Mouse (Mus musculus): ENCODE results near the gene Alkbh1. TPM values are rescaled to one million over a fixed set of nuclear protein-coding genes. Genes with fewer than 3 reads are reported as not detected.
"Not testable (repeated sequence)": the region's sequence is repeated elsewhere in the genome, so short reads cannot be mapped to it uniquely, and the experiment has no call there.

Gene Alkbh1
- polyA plus RNA-seq (2014; fragmentation: Nextera tagmentation; extraction: Ambion mirVana), result 35.0 and 42.9 TPM in 2 replicates

DNA sequence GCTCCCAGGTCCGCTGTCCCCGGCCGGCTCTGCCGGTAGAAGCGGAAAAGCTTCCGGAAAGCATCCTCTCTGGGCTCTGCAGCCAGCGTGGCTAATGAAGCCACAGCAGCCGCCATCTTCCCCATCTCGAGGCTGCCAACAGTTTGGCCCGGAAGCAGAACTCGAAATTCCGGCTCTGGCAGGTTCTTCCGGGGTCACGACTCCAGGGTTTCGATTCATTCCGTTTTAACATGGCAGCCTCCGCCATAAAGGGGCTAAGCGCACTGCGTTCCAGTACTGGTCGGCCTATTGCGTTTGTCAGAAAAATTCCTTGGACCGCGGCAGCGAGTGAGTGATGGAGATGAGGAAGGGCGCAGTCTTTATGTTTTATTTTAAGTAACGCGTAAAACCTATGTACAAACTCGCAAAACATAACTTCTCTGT, at the start of gene Alkbh1, which contains the start of gene Slirp:
Gene Alkbh1, minus strand, starts transcription at position 318 of the 423 bp plus-strand sequence.
Gene Slirp, plus strand, starts transcription at position 197 of the 423 bp plus-strand sequence.
- peaks cover 16% of the 10 kb centered on the region for H3K4me1 ChIP-seq (ENCODE audit: control insufficient read depth, insufficient read depth, low read length)
- peak within 1 kb of the TSS; percentile 83 for H3K27ac ChIP-seq (replicated peaks; ENCODE audit: low read depth, low read length)
- DNase-seq (peak; percentile 96), ATAC-seq (ENCODE audit: low FRiP score, low TSS enrichment) (peak; percentile 96)
- H3K9ac ChIP-seq (replicated peaks; ENCODE audit: low read length), result peak within 1 kb of the TSS; percentile 86
- H3K4me2 ChIP-seq (ENCODE audit: low read length), result peak within 1 kb of the TSS; percentile 94
- no peaks in the 10 kb centered on the region for H3K27me3 ChIP-seq (ENCODE audit: control insufficient read depth, insufficient read depth, low read length)
- peak within 1 kb of the TSS; percentile 100 for H3K4me3 ChIP-seq (replicated peaks; ENCODE audit: low read depth, low read length)
- H3K36me3 ChIP-seq (ENCODE audit: control insufficient read depth, insufficient read depth, low read length), result peaks cover 49% of the 10 kb centered on the region
- 0% methylated on average over 28 of the region's 28 CpGs for WGBS
- no peaks in the 10 kb centered on the region for H3K9me3 ChIP-seq (ENCODE audit: control insufficient read depth, low read length)

DNA sequence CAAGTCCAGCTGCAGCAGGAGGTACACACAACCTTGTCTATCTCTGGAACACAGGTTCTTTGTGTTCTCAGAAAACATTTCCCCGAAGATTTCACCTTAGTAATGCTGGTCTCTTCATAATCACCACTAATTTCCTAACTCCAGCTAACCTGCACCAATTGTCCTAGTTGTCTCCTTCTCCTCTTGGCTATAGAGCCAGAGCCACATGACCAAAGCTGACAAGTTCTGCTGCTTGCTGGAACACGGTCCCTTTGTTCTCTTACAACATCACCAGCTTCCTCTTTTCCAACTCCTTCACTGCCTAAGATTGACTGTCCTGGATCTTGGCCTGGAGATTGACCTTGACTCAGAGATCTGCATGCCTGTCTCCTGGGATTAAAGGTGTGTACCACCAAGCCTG, 44.9 kb upstream of the Alkbh1 start:
- H3K9ac ChIP-seq (replicated peaks; ENCODE audit: low read length); H3K27ac ChIP-seq (replicated peaks; ENCODE audit: low read depth, low read length); H3K9me3 ChIP-seq (ENCODE audit: control insufficient read depth, low read length); H3K4me1 ChIP-seq (ENCODE audit: control insufficient read depth, insufficient read depth, low read length); H3K4me2 ChIP-seq (ENCODE audit: low read length); H3K27me3 ChIP-seq (ENCODE audit: control insufficient read depth, insufficient read depth, low read length); ATAC-seq (ENCODE audit: low FRiP score, low TSS enrichment); H3K36me3 ChIP-seq (ENCODE audit: control insufficient read depth, insufficient read depth, low read length); H3K4me3 ChIP-seq (replicated peaks; ENCODE audit: low read depth, low read length); DNase-seq: not testable (repeated sequence)
- 66% methylated on average over 2 of the region's 2 CpGs for WGBS

- not testable (repeated sequence) for H3K4me1 ChIP-seq (ENCODE audit: control insufficient read depth, insufficient read depth, low read length); DNase-seq; H3K27me3 ChIP-seq (ENCODE audit: control insufficient read depth, insufficient read depth, low read length); H3K4me2 ChIP-seq (ENCODE audit: low read length); H3K9ac ChIP-seq (replicated peaks; ENCODE audit: low read length); H3K9me3 ChIP-seq (ENCODE audit: control insufficient read depth, low read length); H3K27ac ChIP-seq (replicated peaks; ENCODE audit: low read depth, low read length); H3K4me3 ChIP-seq (replicated peaks; ENCODE audit: low read depth, low read length); H3K36me3 ChIP-seq (ENCODE audit: control insufficient read depth, insufficient read depth, low read length); ATAC-seq (ENCODE audit: low FRiP score, low TSS enrichment)
- WGBS, result 88% methylated on average over 5 of the region's 5 CpGs
Measured at GRCm38 (mm10) chr12:87482482-87482881, 38.7 kb upstream of the Alkbh1 start.

GRCm38 (mm10) chr12:87474756-87475155, 30.9 kb upstream of the Alkbh1 start:
- peaks cover 8% of the 10 kb centered on the region for H3K4me1 ChIP-seq (ENCODE audit: control insufficient read depth, insufficient read depth, low read length)
- no peaks in the 10 kb centered on the region for H3K36me3 ChIP-seq (ENCODE audit: control insufficient read depth, insufficient read depth, low read length)
- 88% methylated on average over 3 of the region's 3 CpGs for WGBS
- H3K9me3 ChIP-seq (ENCODE audit: control insufficient read depth, low read length), result no peaks in the 10 kb centered on the region
- H3K9ac ChIP-seq (replicated peaks; ENCODE audit: low read length), result no peak overlapping the region
- no peak for ATAC-seq (ENCODE audit: low FRiP score, low TSS enrichment)
- H3K27me3 ChIP-seq (ENCODE audit: control insufficient read depth, insufficient read depth, low read length), result no peaks in the 10 kb centered on the region
- no peak overlapping the region for H3K4me3 ChIP-seq (replicated peaks; ENCODE audit: low read depth, low read length)
- DNase-seq, result no peak
- H3K4me2 ChIP-seq (ENCODE audit: low read length), result no peak overlapping the region
- no peak overlapping the region for H3K27ac ChIP-seq (replicated peaks; ENCODE audit: low read depth, low read length)

DNA sequence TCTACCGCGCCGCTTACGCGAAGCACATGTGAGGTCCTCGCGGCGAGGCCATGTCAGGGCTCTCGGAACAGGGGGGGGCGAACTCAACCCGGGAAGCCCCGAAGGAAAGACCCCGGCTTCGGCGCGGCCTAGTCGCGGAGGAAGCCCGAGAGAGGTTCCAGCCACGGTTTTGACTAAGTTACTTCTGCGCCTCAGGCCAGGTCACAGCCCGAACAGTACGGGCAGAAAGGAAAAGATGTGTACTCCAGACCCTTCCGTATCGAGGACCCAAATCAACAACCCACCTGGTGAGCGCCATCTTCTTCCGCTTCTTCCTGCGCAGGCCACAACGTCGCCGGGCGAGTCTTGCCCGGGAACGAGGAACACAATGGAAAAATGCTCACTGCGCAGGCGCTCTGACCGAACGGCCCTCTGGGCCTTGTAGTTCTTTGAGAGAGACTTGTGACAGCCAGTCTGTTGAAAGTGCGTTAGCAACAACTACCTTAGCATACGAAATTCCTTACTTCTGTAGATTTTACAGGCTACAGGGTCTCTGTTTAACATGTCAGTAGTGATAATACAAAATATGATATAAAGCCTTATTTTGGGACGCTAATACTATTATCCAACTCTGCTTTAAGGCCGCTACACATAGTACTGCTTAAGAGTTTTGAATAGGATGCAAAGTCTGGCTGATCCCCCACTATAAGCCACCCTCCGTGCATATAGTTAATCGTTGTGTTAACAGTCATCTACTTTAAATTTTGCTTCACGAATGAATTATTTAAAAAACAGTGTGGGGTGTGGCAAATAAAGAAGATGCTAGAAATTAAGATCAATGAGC, 28.4 kb upstream of the Alkbh1 start, which contains the start of gene Snw1:
Gene Snw1, minus strand, starts transcription at position 311 of the 823 bp plus-strand sequence.
- H3K4me1 ChIP-seq (ENCODE audit: control insufficient read depth, insufficient read depth, low read length), result peaks cover 8% of the 10 kb centered on the region
- H3K27me3 ChIP-seq (ENCODE audit: control insufficient read depth, insufficient read depth, low read length), result no peaks in the 10 kb centered on the region
- no peaks in the 10 kb centered on the region for H3K9me3 ChIP-seq (ENCODE audit: control insufficient read depth, low read length)
- H3K36me3 ChIP-seq (ENCODE audit: control insufficient read depth, insufficient read depth, low read length), result peaks cover 15% of the 10 kb centered on the region
- peak within 1 kb of the TSS; percentile 91 for H3K27ac ChIP-seq (replicated peaks; ENCODE audit: low read depth, low read length)
- peak; percentile 96 for ATAC-seq (ENCODE audit: low FRiP score, low TSS enrichment)
- 3% methylated on average over 45 of the region's 45 CpGs for WGBS
- H3K9ac ChIP-seq (replicated peaks; ENCODE audit: low read length), result peak within 1 kb of the TSS; percentile 85
- H3K4me2 ChIP-seq (ENCODE audit: low read length), result peak within 1 kb of the TSS; percentile 76
- DNase-seq, result peak; percentile 98
- peak within 1 kb of the TSS; percentile 68 for H3K4me3 ChIP-seq (replicated peaks; ENCODE audit: low read depth, low read length)

DNA sequence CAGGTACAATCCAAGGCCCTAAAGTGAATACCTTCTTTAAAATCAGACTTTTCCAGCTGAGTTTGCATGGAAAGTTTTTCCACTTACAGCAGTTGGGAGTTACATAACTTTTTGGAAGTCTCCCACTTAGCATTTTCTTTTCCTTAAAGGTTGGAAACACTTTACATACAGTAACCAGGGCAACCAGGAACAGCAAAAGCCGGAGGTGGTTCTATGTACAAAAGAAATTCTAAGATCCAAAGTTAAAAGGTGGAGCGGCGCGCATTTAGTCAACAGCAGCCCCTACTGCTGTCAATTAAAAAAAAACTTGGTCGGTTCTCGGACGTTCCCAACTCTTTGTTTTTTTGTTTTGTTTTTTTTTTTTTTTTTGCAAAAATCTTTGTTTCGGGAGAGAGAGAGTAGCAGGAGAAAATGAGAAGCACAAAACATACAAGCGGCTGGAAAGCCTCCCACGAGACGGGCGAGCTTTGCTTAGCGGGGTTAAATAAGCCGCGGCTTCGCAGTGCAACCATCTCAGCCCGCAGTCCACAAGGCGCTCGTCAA, 27.7 kb upstream of the Alkbh1 start:
- peak; percentile 39 for DNase-seq
- peak overlapping the region; percentile 91 for H3K27ac ChIP-seq (replicated peaks; ENCODE audit: low read depth, low read length)
- H3K4me3 ChIP-seq (replicated peaks; ENCODE audit: low read depth, low read length), result peak overlapping the region; percentile 68
- peak overlapping the region; percentile 85 for H3K9ac ChIP-seq (replicated peaks; ENCODE audit: low read length)
- H3K9me3 ChIP-seq (ENCODE audit: control insufficient read depth, low read length), result no peaks in the 10 kb centered on the region
- ATAC-seq (ENCODE audit: low FRiP score, low TSS enrichment), result no peak
- H3K4me1 ChIP-seq (ENCODE audit: control insufficient read depth, insufficient read depth, low read length), result peaks cover 8% of the 10 kb centered on the region
- WGBS, result under 1% methylated on average over 19 of the region's 19 CpGs
- H3K4me2 ChIP-seq (ENCODE audit: low read length), result peak overlapping the region; percentile 76
- peaks cover 21% of the 10 kb centered on the region for H3K36me3 ChIP-seq (ENCODE audit: control insufficient read depth, insufficient read depth, low read length)
- H3K27me3 ChIP-seq (ENCODE audit: control insufficient read depth, insufficient read depth, low read length), result no peaks in the 10 kb centered on the region

GRCm38 (mm10) chr12:87470263-87471136, 26.7 kb upstream of the Alkbh1 start:
- 79% methylated on average over 7 of the region's 7 CpGs for WGBS
- Histone ChIP-seq H3K36me3 (ENCODE audit: control insufficient read depth, insufficient read depth, low read length) (peaks cover 21% of the 10 kb centered on the region), H3K4me3 (replicated peaks; ENCODE audit: low read depth, low read length) (peak overlapping the region; percentile 68), H3K9me3 (ENCODE audit: control insufficient read depth, low read length) (no peaks in the 10 kb centered on the region), H3K9ac (replicated peaks; ENCODE audit: low read length) (peak overlapping the region; percentile 85; the same call in 1 of the 2 replicates), H3K4me1 (ENCODE audit: control insufficient read depth, insufficient read depth, low read length) (peaks cover 8% of the 10 kb centered on the region), H3K27me3 (ENCODE audit: control insufficient read depth, insufficient read depth, low read length) (no peaks in the 10 kb centered on the region), H3K27ac (replicated peaks; ENCODE audit: low read depth, low read length) (no peak overlapping the region), H3K4me2 (ENCODE audit: low read length) (peak overlapping the region; percentile 76)
- no peak for ATAC-seq (ENCODE audit: low FRiP score, low TSS enrichment)
- DNase-seq, result no peak

DNA sequence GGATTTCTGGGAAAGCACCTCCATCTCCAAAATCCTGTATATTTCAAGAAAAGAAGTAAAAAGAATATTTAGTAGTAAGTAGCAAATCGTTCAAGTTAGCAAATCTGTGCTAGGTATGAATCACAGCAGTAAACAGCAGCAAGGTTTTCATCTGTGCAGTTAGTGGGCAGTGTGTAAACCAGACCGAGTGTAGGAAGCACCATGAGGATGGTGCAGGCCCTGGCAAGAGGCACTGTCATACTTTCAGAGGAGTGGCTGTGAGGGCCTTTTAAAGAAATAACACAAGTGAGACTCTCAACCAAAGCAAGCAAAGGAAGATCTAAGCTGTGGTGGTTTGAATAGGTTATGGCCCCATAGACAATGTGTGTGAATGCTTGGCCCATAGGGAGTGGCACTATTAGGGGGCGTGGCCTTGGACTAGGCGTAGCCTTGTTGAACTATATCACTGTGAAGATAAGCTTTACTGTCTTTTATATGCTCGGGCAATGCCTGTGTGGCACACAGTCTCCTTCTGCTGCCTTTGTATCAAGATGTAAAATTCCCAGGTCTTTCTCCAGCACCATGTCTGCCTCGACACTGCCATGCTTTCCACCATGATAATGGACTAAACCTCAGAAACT, 21.0 kb upstream of the Alkbh1 start:
- no peak overlapping the region for H3K27ac ChIP-seq (replicated peaks; ENCODE audit: low read depth, low read length)
- H3K9me3 ChIP-seq (ENCODE audit: control insufficient read depth, low read length), result no peaks in the 10 kb centered on the region
- 89% methylated on average over 6 of the region's 6 CpGs for WGBS
- no peaks in the 10 kb centered on the region for H3K4me1 ChIP-seq (ENCODE audit: control insufficient read depth, insufficient read depth, low read length)
- no peak overlapping the region for H3K9ac ChIP-seq (replicated peaks; ENCODE audit: low read length)
- no peak overlapping the region for H3K4me2 ChIP-seq (ENCODE audit: low read length)
- no peak for DNase-seq
- no peak for ATAC-seq (ENCODE audit: low FRiP score, low TSS enrichment)
- H3K4me3 ChIP-seq (replicated peaks; ENCODE audit: low read depth, low read length), result no peak overlapping the region
- peaks cover 70% of the 10 kb centered on the region for H3K36me3 ChIP-seq (ENCODE audit: control insufficient read depth, insufficient read depth, low read length)
- no peaks in the 10 kb centered on the region for H3K27me3 ChIP-seq (ENCODE audit: control insufficient read depth, insufficient read depth, low read length)
